Mouse (Mus musculus): ENCODE data around the gene Coro1a.
"Not testable (repeated sequence)": the region's sequence is repeated elsewhere in the genome, so short reads cannot be mapped to it uniquely, and the experiment has no call there.

The Coro1a gene

GRCm38 (mm10) chr7:126694441-126695051, 13.0 kb downstream of the Coro1a start:
- in situ Hi-C loops (cut with MboI; ENCODE audit: low pct_unique_long_range_greater_than_20kb in 1 of 2, low sequenced_read_pairs in 2 of 2, unreplicated experiment in 1 of 2) = loop anchor here in 1 of 2 experiments (10.0 kb wide), 1 partner anchor 50 kb away; the partner anchor contains the start of gene Sgf29

GRCm38 (mm10) chr7:126693781-126694180, 13.8 kb downstream of the Coro1a start:
- in situ Hi-C loops (cut with MboI; ENCODE audit: low pct_unique_long_range_greater_than_20kb in 1 of 2, low sequenced_read_pairs in 2 of 2, unreplicated experiment in 1 of 2) = loop anchor here in 1 of 2 experiments (10.0 kb wide), 1 partner anchor 49 kb away; the partner anchor contains the start of gene Sgf29

- in situ Hi-C loops (cut with MboI; ENCODE audit: low pct_unique_long_range_greater_than_20kb in 1 of 2, low sequenced_read_pairs in 2 of 2, unreplicated experiment in 1 of 2) = loop anchor here in 1 of 2 experiments (10.0 kb wide), 1 partner anchor 48 kb away; the partner anchor contains the start of gene Sgf29
Measured at GRCm38 (mm10) chr7:126693256-126693655, 14.3 kb downstream of the Coro1a start.

DNA sequence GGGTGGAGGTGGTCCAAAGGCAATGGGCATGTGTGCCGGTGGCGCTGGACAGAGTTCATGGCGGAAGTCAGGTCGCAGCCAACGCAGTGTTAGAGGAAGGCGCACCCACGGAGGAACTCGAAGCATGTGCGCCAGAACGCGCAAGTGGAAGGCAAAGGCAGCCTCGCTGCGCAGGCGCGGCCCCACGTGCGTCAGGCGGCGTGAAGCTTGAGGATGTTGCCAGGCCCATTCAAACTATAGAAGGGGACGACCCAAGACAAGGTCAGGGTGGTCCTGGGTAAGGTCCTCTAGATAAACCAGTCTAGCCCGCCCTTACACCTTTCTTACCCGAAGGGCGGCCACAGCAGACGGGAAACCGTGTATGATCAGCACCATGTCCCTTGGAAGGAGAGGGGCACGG, 15.2 kb downstream of the Coro1a start:
- in situ Hi-C loops (cut with MboI; ENCODE audit: low pct_unique_long_range_greater_than_20kb in 1 of 2, low sequenced_read_pairs in 2 of 2, unreplicated experiment in 1 of 2) = loop anchor here in 1 of 2 experiments (10.0 kb wide), 1 partner anchor 48 kb away; the partner anchor contains the start of gene Sgf29

DNA sequence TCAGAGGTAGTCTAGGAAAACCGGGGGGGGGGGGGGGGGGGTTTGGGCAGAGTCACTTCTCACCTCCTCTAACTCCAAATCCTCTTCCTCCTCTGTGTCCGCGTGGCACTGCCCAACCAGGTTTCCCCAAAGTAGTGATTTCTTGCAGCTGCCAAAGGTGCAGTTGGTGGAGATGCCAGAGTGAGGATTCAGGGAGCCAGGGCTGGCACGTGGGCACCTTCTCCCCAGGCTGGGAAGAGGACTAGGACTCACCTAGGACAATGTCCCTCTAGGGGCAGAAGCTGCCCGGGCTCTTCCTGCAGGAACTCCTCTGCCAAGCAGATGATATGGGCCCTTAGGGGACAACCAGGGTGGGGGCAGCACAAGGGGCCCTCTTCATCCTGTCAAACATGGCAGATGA, 15.9 kb downstream of the Coro1a start:
- in situ Hi-C loops (cut with MboI; ENCODE audit: low pct_unique_long_range_greater_than_20kb in 1 of 2, low sequenced_read_pairs in 2 of 2, unreplicated experiment in 1 of 2) = loop anchor here in 1 of 2 experiments (10.0 kb wide), 1 partner anchor 47 kb away; the partner anchor contains the start of gene Sgf29

DNA sequence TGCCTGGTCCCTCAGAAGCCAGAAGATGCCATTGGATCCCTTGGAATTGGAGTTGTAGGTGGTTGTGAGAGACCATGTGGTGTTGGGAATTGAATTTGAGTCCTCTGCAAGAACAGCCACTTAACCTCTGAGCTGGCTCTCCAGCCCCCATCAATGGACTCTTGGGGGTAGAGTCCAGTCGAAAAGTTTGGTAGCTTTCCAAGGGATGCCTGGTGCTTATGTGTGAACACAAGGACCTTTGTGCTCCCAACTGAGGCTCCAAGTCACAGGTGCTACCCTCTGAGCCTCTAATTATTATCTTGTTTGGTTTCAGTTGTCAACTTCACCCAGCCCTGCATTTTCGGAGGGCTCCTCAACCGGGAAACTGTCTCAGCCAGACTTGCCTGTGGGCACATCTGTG, 16.9 kb downstream of the Coro1a start:
- in situ Hi-C loops (cut with MboI; ENCODE audit: low pct_unique_long_range_greater_than_20kb in 1 of 2, low sequenced_read_pairs in 2 of 2, unreplicated experiment in 1 of 2) = loop anchor here in 1 of 2 experiments (10.0 kb wide), 1 partner anchor 46 kb away; the partner anchor contains the start of gene Sgf29

DNA sequence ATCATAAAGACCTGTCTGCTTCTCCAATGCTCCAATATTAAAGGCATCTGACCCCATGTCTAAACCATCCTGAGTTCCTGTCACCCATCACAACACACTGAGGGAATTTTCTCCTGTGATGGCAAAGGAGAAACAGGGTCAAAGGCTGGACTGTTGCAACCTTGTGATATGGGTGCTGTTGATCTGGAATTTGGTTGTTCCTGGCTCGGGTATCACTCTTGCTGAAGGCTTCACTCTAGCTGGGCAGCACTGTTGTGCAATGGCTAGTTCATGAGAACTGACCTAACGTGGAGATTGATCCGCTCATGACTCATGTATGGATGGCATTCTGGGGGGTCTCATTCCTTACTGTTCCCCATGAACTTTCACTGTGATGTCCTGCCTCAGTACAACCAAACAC, 18.6 kb downstream of the Coro1a start:
- in situ Hi-C loops (cut with MboI; ENCODE audit: low pct_unique_long_range_greater_than_20kb in 1 of 2, low sequenced_read_pairs in 2 of 2, unreplicated experiment in 1 of 2) = no loop called here

GRCm38 (mm10) chr7:126688156-126688555, 19.4 kb downstream of the Coro1a start:
- in situ Hi-C loops (cut with MboI; ENCODE audit: low pct_unique_long_range_greater_than_20kb in 1 of 2, low sequenced_read_pairs in 2 of 2, unreplicated experiment in 1 of 2) = not testable (repeated sequence)

DNA sequence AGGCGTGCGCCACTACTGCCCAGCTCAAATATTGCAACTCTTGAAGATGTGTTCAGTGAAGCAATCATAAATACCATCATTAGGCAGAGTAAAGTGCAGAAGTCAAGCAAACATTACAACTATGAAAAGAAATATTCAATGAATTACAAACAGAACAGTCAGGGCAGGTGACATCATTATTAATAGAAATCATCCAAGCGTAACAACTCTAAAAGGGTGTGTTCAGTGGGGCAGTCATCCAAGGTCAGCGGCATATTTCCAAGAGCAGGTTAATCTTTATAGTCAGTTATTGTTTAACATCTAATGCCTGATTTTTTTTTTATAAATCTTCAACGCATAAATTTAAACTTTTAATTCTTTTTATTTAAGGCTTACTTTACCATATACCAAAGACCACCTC, 26.4 kb downstream of the Coro1a start:
- in situ Hi-C loops (cut with MboI; ENCODE audit: low pct_unique_long_range_greater_than_20kb in 1 of 2, low sequenced_read_pairs in 2 of 2, unreplicated experiment in 1 of 2) = no loop called here

DNA sequence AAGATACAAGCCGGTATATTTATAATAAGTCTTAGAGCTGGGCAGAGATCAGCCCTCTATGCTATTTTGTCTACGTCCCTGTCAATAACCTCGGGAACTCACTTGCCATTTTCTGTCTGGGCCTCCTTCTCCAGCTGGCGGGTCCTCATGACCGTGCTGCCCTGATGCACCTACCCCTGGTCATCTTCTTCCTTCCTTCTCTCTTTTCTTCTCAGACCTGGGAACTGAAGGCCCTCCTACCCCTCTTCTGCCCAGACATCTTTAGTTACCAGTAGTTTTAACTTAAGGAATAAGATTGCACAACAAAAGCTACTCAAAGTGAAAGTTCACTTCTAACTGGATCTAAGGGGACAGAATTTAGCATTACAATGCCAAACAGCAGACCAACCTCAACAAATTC, 27.9 kb downstream of the Coro1a start:
- in situ Hi-C loops (cut with MboI; ENCODE audit: low pct_unique_long_range_greater_than_20kb in 1 of 2, low sequenced_read_pairs in 2 of 2, unreplicated experiment in 1 of 2) = no loop called here

DNA sequence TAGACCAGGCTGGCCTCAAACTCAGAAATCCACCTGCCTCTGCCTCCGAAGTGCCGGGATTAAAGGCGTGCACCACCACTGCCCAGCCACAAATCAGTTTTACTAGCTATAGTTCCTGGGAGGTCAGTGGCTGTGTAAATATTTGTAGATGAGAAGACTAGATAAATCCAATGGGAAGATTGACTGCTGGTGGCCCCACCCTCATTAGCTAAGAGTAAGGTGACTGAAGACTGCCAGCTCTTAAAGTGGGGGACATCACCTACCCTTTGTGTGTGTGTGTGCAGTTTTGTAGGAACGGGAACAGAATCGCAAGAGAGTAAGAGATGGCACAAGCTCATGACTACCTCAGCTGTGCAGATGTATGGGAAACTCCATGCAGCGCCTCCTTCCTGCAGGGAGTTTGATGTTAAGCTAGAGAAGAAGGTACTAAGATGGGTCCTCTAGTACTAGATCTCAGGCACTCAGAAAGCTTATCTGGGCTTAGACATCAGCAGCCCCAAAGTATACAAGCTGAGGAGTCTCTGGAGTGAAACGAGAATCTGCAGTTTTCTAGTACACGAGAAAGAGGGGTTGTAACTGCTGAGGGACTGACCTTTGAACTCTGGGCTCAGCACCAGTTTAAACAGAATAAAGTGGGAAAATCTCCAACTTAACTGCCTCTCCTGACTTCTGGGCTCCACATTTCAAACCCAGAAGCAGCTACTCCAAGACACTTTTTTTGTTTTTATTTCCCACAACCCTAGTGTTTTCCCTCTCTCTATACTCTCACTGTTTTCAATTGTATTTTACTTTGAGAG, 28.8 kb downstream of the Coro1a start:
- in situ Hi-C loops (cut with MboI; ENCODE audit: low pct_unique_long_range_greater_than_20kb in 1 of 2, low sequenced_read_pairs in 2 of 2, unreplicated experiment in 1 of 2) = no loop called here

DNA sequence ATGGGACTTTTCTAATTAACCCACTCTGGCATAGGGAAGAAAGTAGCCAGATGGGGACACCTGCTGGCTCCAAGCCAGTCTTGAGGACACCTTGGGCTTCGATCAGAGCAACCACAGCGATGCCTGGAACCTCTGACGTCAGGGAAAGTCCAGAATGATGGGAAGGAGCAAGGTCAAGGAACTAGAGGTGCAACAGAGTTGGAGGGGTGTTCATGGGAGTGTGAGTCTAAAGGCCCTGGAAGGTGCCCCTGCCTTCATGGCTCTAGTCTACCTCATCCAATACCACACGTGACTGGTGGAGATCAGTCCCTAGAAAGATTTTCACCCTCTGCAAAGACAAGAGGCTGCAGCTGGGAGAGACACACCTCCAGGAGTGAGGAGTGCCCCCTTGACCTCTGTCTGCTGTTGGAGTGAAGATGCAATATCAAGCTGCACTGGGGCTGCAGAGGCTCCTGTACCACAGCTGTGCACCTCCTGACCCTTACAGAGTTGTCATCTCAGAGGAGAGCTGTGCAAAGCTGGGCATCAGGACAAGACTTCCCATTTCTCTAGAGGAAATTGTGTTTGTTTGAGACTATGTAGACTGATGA, 30.9 kb downstream of the Coro1a start:
- in situ Hi-C loops (cut with MboI; ENCODE audit: low pct_unique_long_range_greater_than_20kb in 1 of 2, low sequenced_read_pairs in 2 of 2, unreplicated experiment in 1 of 2) = no loop called here

GRCm38 (mm10) chr7:126676207-126676606, 31.4 kb downstream of the Coro1a start, which contains the start of gene Sult1a1:
TSS of gene Sult1a1 (minus strand) at chr7:126676432.
- in situ Hi-C loops (cut with MboI; ENCODE audit: low pct_unique_long_range_greater_than_20kb in 1 of 2, low sequenced_read_pairs in 2 of 2, unreplicated experiment in 1 of 2) = no loop called here

DNA sequence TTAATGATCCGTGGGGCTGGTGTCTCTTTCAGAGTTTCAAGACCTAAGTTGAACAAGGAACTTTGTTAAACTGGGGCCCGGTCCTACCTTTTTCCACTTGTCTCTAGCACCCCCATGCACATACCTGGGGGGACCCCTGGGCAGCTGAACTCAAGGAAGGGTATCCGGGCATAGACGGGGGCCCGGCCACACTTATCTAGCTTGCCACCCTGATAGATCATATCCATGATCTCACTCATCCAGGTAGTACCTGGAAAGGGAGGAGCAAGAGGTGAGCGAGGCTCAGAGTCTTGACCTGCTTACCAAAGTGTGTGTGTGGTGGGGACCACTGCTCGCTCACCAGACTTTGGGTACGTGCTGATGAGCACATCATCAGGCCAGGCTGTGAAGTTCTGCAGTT, 32.5 kb downstream of the Coro1a start:
- in situ Hi-C loops (cut with MboI; ENCODE audit: low pct_unique_long_range_greater_than_20kb in 1 of 2, low sequenced_read_pairs in 2 of 2, unreplicated experiment in 1 of 2) = no loop called here

- in situ Hi-C loops (cut with MboI; ENCODE audit: low pct_unique_long_range_greater_than_20kb in 1 of 2, low sequenced_read_pairs in 2 of 2, unreplicated experiment in 1 of 2) = no loop called here
Measured at GRCm38 (mm10) chr7:126672111-126672510, 35.5 kb downstream of the Coro1a start.

GRCm38 (mm10) chr7:126670152-126670551, 37.4 kb downstream of the Coro1a start:
- in situ Hi-C loops (cut with MboI; ENCODE audit: low pct_unique_long_range_greater_than_20kb in 1 of 2, low sequenced_read_pairs in 2 of 2, unreplicated experiment in 1 of 2) = no loop called here

DNA sequence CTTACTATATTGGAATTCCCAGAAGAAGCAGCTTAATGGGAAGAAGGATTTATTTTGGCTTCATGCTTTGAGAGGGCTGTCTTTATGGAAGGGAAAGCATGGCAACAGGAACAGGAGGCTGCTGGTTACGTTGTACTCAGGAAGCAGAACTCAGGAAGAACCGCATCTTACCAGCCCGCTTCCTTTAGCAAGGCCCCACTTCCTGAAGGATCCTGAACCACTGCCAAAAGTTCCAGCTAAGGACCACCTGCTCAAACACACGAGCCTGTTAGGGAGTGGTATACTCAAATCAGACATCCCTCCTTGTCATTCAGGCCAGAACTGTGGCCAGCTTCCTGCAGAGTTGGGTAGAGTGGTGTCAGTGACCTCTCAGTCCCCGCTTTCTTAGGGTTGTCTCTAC, 39.1 kb downstream of the Coro1a start:
- in situ Hi-C loops (cut with MboI; ENCODE audit: low pct_unique_long_range_greater_than_20kb in 1 of 2, low sequenced_read_pairs in 2 of 2, unreplicated experiment in 1 of 2) = no loop called here

DNA sequence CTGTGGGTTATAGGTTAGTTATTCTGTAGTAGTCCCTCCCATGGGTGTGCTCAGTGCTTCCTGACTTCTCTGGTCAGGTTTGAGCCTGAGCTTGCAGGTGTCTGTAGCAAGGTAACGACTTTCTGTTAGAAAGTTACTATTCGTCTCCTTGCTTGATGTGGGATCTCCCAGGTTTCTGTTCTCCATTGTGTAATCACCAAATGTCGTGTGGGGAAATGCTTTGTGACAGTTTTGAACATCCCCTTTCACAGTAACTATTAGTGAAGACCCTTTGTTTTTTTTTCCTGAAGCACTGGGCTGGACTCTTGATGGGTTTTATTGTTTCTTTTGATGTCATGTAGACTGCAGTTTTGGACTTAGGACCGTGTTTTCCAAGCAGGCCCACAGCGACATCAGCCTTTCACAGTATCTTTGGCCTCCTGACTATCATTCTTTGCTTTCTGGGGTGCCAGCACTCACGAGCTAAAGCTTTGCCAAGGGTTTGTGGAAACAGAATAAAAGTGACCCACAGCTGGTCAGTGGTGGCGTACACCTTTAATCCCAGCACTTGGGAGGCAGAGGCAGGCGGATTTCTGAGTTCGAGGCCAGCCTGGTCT, 40.0 kb downstream of the Coro1a start:
- in situ Hi-C loops (cut with MboI; ENCODE audit: low pct_unique_long_range_greater_than_20kb in 1 of 2, low sequenced_read_pairs in 2 of 2, unreplicated experiment in 1 of 2) = no loop called here

GRCm38 (mm10) chr7:126665269-126665668, 42.3 kb downstream of the Coro1a start:
- in situ Hi-C loops (cut with MboI; ENCODE audit: low pct_unique_long_range_greater_than_20kb in 1 of 2, low sequenced_read_pairs in 2 of 2, unreplicated experiment in 1 of 2) = no loop called here

All from mouse embryonic stem cell (cell line).